Mouse (Mus musculus): ENCODE data around the gene Prkrip1. TPM values are rescaled to one million over a fixed set of nuclear protein-coding genes. Genes with fewer than 3 reads are reported as not detected.

The Prkrip1 gene
- polyA plus RNA-seq, 1 experiment from 2014 or later = 46.6 TPM

GRCm38 (mm10) chr5:136191870-136192269, 6.9 kb downstream of the Prkrip1 start:
- no peak overlapping the region for H3K4me2 ChIP-seq (ENCODE audit: low read length)
- no peaks in the 10 kb centered on the region for H3K9me3 ChIP-seq (replicated peaks; ENCODE audit: low read length)
- peaks cover 39% of the 10 kb centered on the region for H3K36me3 ChIP-seq (ENCODE audit: insufficient read depth, low read length)
- peak; percentile 14; the same call in 1 of the 2 replicates for TF ChIP-seq CTCF (IDR thresholded peaks at IDR 0.05; ENCODE audit: low read depth)
- H3K27me3 ChIP-seq (ENCODE audit: insufficient read depth, low read length) = no peaks in the 10 kb centered on the region
- DNase-seq (ENCODE audit: low spot score) (no peak), ATAC-seq (replicated peaks; ENCODE audit: low FRiP score, low read depth) (no peak)
- H3K4me1 ChIP-seq (replicated peaks; ENCODE audit: insufficient read depth, low read length) = no peaks in the 10 kb centered on the region
- 0 out of 2 replicates have a peak overlapping the region, but pooled peaks have one; percentile 23 for H3K9ac ChIP-seq (ENCODE audit: low read depth, low read length)
- H3K4me3 ChIP-seq (replicated peaks; ENCODE audit: low read depth, low read length) = no peak overlapping the region
- 86% methylated on average over 7 of the region's 7 CpGs for WGBS
- no peak overlapping the region for H3K27ac ChIP-seq

- Histone ChIP-seq H3K36me3 (ENCODE audit: insufficient read depth, low read length) (peaks cover 31% of the 10 kb centered on the region), H3K9ac (ENCODE audit: low read depth, low read length) (no peak overlapping the region), H3K4me2 (ENCODE audit: low read length) (no peak overlapping the region), H3K9me3 (replicated peaks; ENCODE audit: low read length) (no peaks in the 10 kb centered on the region), H3K4me3 (replicated peaks; ENCODE audit: low read depth, low read length) (no peak overlapping the region), H3K27me3 (ENCODE audit: insufficient read depth, low read length) (no peaks in the 10 kb centered on the region), H3K27ac (no peak overlapping the region), H3K4me1 (replicated peaks; ENCODE audit: insufficient read depth, low read length) (no peaks in the 10 kb centered on the region)
- 41% methylated on average over 4 of the region's 4 CpGs for WGBS
- TF ChIP-seq CTCF (IDR thresholded peaks at IDR 0.05; ENCODE audit: low read depth) = peak; percentile 88
- ATAC-seq (replicated peaks; ENCODE audit: low FRiP score, low read depth) = 0 out of 2 replicates have a peak, but pooled peaks have one; percentile 21
- peak; percentile 83 for DNase-seq (ENCODE audit: low spot score)
These were observed 12.0 kb downstream of the Prkrip1 start for GRCm38 (mm10) chr5:136186723-136187122.

- H3K4me2 ChIP-seq (ENCODE audit: low read length) = no peak overlapping the region
- WGBS = 91% methylated on average over 7 of the region's 7 CpGs
- no peak overlapping the region for H3K27ac ChIP-seq
- no peaks in the 10 kb centered on the region for H3K4me1 ChIP-seq (replicated peaks; ENCODE audit: insufficient read depth, low read length)
- no peak overlapping the region for H3K4me3 ChIP-seq (replicated peaks; ENCODE audit: low read depth, low read length)
- H3K27me3 ChIP-seq (ENCODE audit: insufficient read depth, low read length) = no peaks in the 10 kb centered on the region
- peaks cover 40% of the 10 kb centered on the region for H3K36me3 ChIP-seq (ENCODE audit: insufficient read depth, low read length)
- ATAC-seq (replicated peaks; ENCODE audit: low FRiP score, low read depth) (no peak), DNase-seq (ENCODE audit: low spot score) (no peak)
- H3K9ac ChIP-seq (ENCODE audit: low read depth, low read length) = no peak overlapping the region
- TF ChIP-seq CTCF (IDR thresholded peaks at IDR 0.05; ENCODE audit: low read depth) = peak; percentile 34; the same call in 1 of the 2 replicates
- H3K9me3 ChIP-seq (replicated peaks; ENCODE audit: low read length) = no peaks in the 10 kb centered on the region
These were observed 15.0 kb downstream of the Prkrip1 start for GRCm38 (mm10) chr5:136183766-136184165.

GRCm38 (mm10) chr5:136182830-136183229, 15.9 kb downstream of the Prkrip1 start:
- Histone ChIP-seq H3K27me3 (ENCODE audit: insufficient read depth, low read length) (no peaks in the 10 kb centered on the region), H3K4me1 (replicated peaks; ENCODE audit: insufficient read depth, low read length) (no peaks in the 10 kb centered on the region), H3K4me3 (replicated peaks; ENCODE audit: low read depth, low read length) (no peak overlapping the region), H3K27ac (no peak overlapping the region), H3K4me2 (ENCODE audit: low read length) (no peak overlapping the region), H3K9ac (ENCODE audit: low read depth, low read length) (no peak overlapping the region), H3K9me3 (replicated peaks; ENCODE audit: low read length) (no peaks in the 10 kb centered on the region), H3K36me3 (ENCODE audit: insufficient read depth, low read length) (peaks cover 40% of the 10 kb centered on the region)
- 92% methylated on average over 4 of the region's 4 CpGs for WGBS
- ATAC-seq (replicated peaks; ENCODE audit: low FRiP score, low read depth) = no peak
- no peak for TF ChIP-seq CTCF (IDR thresholded peaks at IDR 0.05; ENCODE audit: low read depth)
- DNase-seq (ENCODE audit: low spot score) = no peak

- Histone ChIP-seq H3K4me3 (replicated peaks; ENCODE audit: low read depth, low read length) (no peak overlapping the region), H3K27ac (no peak overlapping the region), H3K9ac (ENCODE audit: low read depth, low read length) (no peak overlapping the region), H3K9me3 (replicated peaks; ENCODE audit: low read length) (no peaks in the 10 kb centered on the region), H3K27me3 (ENCODE audit: insufficient read depth, low read length) (no peaks in the 10 kb centered on the region), H3K4me1 (replicated peaks; ENCODE audit: insufficient read depth, low read length) (no peaks in the 10 kb centered on the region), H3K36me3 (ENCODE audit: insufficient read depth, low read length) (peaks cover 41% of the 10 kb centered on the region), H3K4me2 (ENCODE audit: low read length) (no peak overlapping the region)
- 88% methylated on average over 6 of the region's 6 CpGs for WGBS
- TF ChIP-seq CTCF (IDR thresholded peaks at IDR 0.05; ENCODE audit: low read depth) = no peak
- DNase-seq (ENCODE audit: low spot score) (no peak), ATAC-seq (replicated peaks; ENCODE audit: low FRiP score, low read depth) (no peak)
These were observed 16.7 kb downstream of the Prkrip1 start for GRCm38 (mm10) chr5:136182049-136182448.

- no peaks in the 10 kb centered on the region for H3K4me1 ChIP-seq (replicated peaks; ENCODE audit: insufficient read depth, low read length)
- H3K9ac ChIP-seq (ENCODE audit: low read depth, low read length) = no peak overlapping the region
- TF ChIP-seq CTCF (IDR thresholded peaks at IDR 0.05; ENCODE audit: low read depth) = no peak
- H3K27me3 ChIP-seq (ENCODE audit: insufficient read depth, low read length) = no peaks in the 10 kb centered on the region
- no peak overlapping the region for H3K4me2 ChIP-seq (ENCODE audit: low read length)
- no peak overlapping the region for H3K4me3 ChIP-seq (replicated peaks; ENCODE audit: low read depth, low read length)
- peaks cover 41% of the 10 kb centered on the region for H3K36me3 ChIP-seq (ENCODE audit: insufficient read depth, low read length)
- DNase-seq (ENCODE audit: low spot score) = no peak
- ATAC-seq (replicated peaks; ENCODE audit: low FRiP score, low read depth) = no peak
- no peaks in the 10 kb centered on the region for H3K9me3 ChIP-seq (replicated peaks; ENCODE audit: low read length)
- no peak overlapping the region for H3K27ac ChIP-seq
- 91% methylated on average over 6 of the region's 6 CpGs for WGBS
These were observed 17.6 kb downstream of the Prkrip1 start for GRCm38 (mm10) chr5:136181197-136181596.

- 54% methylated on average over 5 of the region's 5 CpGs for WGBS
- no peak for TF ChIP-seq CTCF (IDR thresholded peaks at IDR 0.05; ENCODE audit: low read depth)
- H3K9ac ChIP-seq (ENCODE audit: low read depth, low read length) = no peak overlapping the region
- DNase-seq (ENCODE audit: low spot score) (peak; percentile 49), ATAC-seq (replicated peaks; ENCODE audit: low FRiP score, low read depth) (no peak)
- no peaks in the 10 kb centered on the region for H3K9me3 ChIP-seq (replicated peaks; ENCODE audit: low read length)
- no peaks in the 10 kb centered on the region for H3K27me3 ChIP-seq (ENCODE audit: insufficient read depth, low read length)
- no peak overlapping the region for H3K4me2 ChIP-seq (ENCODE audit: low read length)
- no peaks in the 10 kb centered on the region for H3K4me1 ChIP-seq (replicated peaks; ENCODE audit: insufficient read depth, low read length)
- H3K27ac ChIP-seq = no peak overlapping the region
- peaks cover 35% of the 10 kb centered on the region for H3K36me3 ChIP-seq (ENCODE audit: insufficient read depth, low read length)
- H3K4me3 ChIP-seq (replicated peaks; ENCODE audit: low read depth, low read length) = no peak overlapping the region
These were observed 19.2 kb downstream of the Prkrip1 start for GRCm38 (mm10) chr5:136179594-136179993.

Data from kidney, postnatal 0 days (tissue).